Mouse (Mus musculus) adrenal gland, postnatal 14 days (tissue): ENCODE measurements around the gene Dcpp2. TPM values are rescaled to one million over a fixed set of nuclear protein-coding genes. Genes with fewer than 3 reads are reported as not detected.
"Not testable (repeated sequence)": the region's sequence is repeated elsewhere in the genome, so short reads cannot be mapped to it uniquely, and the experiment has no call there.

ENCODE experiments used
- DNase-seq: peaks from one replicate; pipeline ENCODE4 v3.0.0; 2021; ENCODE audit warnings: mixed read lengths
- long read RNA-seq, 2 experiments: library from polyadenylated mRNA; stranded (forward); transcript quantifications; one replicate each; pipeline ENCODE4 v2.0.0; 2021
- total RNA-seq: library from RNA; stranded (reverse); gene quantifications from 2 replicates; pipeline ENCODE4 v1.2.3, GENCODE M21; 2021

The Dcpp2 gene
- total RNA-seq: not detected in 2 replicates
- long read RNA-seq, experiment 1: 0 reads
- long read RNA-seq, experiment 2: 0 reads

GRCm38 (mm10) chr17:23880576-23880975 lies at the start of gene Dcpp2, which contains the start of gene Dcpp1:
Gene Dcpp2 (plus strand): TSS chr17:23880880.
Gene Dcpp1 (plus strand): TSS chr17:23880876.
- not testable (repeated sequence) for DNase-seq

- no peak for DNase-seq
Measured at GRCm38 (mm10) chr17:23831201-23831600, 49.5 kb upstream of the Dcpp2 start.

DNA sequence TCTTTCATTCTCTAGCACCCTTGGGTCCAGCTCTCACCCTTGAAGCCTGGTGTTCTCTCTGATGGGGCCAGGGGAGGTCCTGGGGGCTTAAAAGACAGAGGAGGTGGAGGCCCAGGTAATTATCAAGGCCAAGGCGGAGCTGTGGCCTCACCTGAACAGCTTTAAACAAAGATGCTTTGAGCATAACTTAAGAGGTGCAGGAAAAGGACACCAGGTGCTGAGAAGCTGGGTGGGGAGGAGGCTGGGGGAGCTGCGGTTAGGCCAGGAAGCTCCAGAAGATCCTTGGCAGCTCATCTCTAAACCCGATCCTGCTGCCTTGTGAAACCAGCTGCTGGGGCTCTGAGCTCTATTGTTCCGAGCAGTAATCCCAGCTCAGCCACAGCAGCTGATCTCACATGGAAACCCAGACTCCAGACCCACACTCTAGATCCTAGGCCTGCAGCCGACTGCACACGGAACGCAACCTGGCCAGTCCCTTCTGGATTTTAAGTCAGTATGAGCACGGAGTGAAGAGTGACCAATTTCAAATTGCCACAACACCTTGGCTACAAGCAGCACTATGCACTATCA lies 44.6 kb upstream of the Dcpp2 start, which contains the start of gene Prss33:
Gene Prss33, minus strand, starts transcription at position 51 of the 570 bp plus-strand sequence.
- no peak for DNase-seq

GRCm38 (mm10) chr17:23841145-23841544 lies 39.5 kb upstream of the Dcpp2 start:
- peak; percentile 59 for DNase-seq

GRCm38 (mm10) chr17:23843141-23843811 lies 37.4 kb upstream of the Dcpp2 start:
- peak; percentile 60 for DNase-seq

DNA sequence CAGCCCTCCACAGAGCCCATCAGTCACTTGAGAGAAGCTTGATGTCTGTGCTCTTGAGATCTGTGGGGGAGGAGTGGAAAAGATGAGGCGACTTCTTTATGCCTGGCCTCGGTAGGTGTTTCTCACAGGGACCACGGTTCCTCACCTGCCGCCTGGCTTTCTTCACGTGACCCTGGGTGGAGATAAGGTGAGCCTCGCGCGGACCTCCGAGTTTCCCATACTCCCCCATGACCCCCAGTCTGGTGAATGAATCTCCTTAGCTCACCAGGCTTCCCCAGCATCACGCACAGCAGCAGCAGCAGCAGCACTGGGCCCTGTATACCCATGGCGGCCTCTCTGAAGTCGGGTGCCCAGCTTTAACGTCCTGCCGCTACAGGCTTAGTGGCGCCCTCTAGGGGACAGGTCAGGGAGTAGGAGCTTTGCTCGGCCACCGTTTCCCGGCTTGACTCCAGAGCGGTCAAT lies 36.8 kb upstream of the Dcpp2 start, which contains the start of the genes Prss32 and Prss41:
Gene Prss32, plus strand, starts transcription at position 44 of the 462 bp plus-strand sequence.
Gene Prss41, minus strand, starts transcription at position 361 of the 462 bp plus-strand sequence.
- DNase-seq: peak; percentile 84

DNA sequence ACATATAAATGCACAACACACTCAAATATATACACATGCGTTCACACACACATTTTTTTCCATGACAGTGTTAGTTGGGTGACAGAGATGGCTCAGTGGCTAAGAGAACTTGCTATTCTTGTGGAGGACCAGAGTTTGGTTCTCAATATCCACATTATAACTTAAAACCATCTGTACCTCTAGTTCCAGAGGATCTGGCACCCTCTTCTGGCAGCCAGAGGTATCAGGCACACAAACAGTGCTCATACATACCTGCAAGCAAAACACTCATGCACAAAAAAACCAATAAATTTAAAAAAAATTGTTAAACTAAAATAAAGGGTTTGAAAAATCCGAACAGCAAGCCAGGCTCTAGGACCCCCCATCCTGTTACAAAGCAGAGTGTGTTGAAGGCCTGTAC lies 30.7 kb upstream of the Dcpp2 start:
- no peak for DNase-seq

GRCm38 (mm10) chr17:23850853-23851749 lies 29.6 kb upstream of the Dcpp2 start:
- peak; percentile 77 for DNase-seq

- peak; percentile 84 for DNase-seq
Measured at GRCm38 (mm10) chr17:23853292-23853691, 27.4 kb upstream of the Dcpp2 start.

- DNase-seq: no peak
Measured at GRCm38 (mm10) chr17:23854229-23854765, 26.4 kb upstream of the Dcpp2 start.

GRCm38 (mm10) chr17:23857193-23857592 lies 23.5 kb upstream of the Dcpp2 start:
- DNase-seq: no peak

- no peak for DNase-seq
Measured at GRCm38 (mm10) chr17:23857913-23858312, 22.8 kb upstream of the Dcpp2 start.

GRCm38 (mm10) chr17:23862926-23863325 lies 17.8 kb upstream of the Dcpp2 start:
- DNase-seq: peak; percentile 65

DNA sequence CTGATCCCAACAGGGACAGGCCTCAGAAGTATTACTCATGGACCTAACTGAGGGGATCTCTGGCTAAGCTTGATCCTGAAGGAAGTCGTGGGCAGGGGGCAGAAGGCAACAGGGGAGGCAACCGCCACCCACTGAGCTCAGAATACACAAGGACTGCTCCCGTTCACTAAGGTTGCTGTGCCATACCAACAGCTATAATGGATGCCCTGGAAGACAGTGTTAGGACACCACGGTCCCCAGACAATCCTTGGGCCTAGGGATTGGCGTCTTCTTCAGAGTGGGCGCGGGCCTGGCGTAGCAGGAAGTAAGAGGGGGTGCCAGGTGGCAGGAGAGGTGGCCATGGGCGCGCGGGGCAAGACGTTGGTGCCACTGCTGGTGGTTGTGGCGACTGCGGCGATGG lies 12.9 kb upstream of the Dcpp2 start, which contains the start of gene Prss21:
Gene Prss21, plus strand, starts transcription at position 301 of the 400 bp plus-strand sequence.
- peak; percentile 3 for DNase-seq

GRCm38 (mm10) chr17:23868513-23868912 lies 12.2 kb upstream of the Dcpp2 start:
- peak; percentile 63 for DNase-seq

GRCm38 (mm10) chr17:23873884-23874856 lies 6.5 kb upstream of the Dcpp2 start:
- peak; percentile 65 for DNase-seq

DNA sequence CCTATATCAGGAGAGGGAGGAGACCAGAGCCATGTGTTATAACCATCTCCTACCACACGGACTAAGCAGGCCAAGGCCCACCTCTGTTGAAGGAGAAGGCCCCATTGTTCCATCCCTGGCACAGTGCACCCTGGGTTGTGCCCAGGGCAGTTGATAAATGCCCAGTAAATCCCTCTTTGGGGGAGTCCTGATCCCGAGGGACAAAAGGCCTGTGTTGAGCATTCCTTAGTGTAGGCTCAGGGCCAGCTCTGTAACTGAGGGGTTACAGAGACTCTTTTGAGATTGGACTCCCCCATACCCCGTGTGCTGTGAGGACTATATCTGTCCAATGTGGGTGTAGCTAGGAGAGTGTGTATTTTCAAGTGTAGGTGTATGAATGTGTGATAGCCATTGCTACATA lies 3.9 kb upstream of the Dcpp2 start:
- no peak for DNase-seq

- DNase-seq: no peak
Measured at GRCm38 (mm10) chr17:23877166-23877565, 3.5 kb upstream of the Dcpp2 start.

GRCm38 (mm10) chr17:23917158-23917557 lies 36.5 kb downstream of the Dcpp2 start, which contains the start of gene Dcpp3:
Gene Dcpp3 (plus strand): TSS chr17:23917458.
- DNase-seq: not testable (repeated sequence)

GRCm38 (mm10) chr17:23924531-23925007 lies 43.9 kb downstream of the Dcpp2 start:
- DNase-seq: peak; percentile 94
